Mouse (Mus musculus): ENCODE measurements around the gene Dnpep.

Dnpep gene

GRCm38 (mm10) chr1:75331271-75331670 lies 13.5 kb upstream of the Dnpep start:
- in situ Hi-C loops (cut with MboI, MseI), result no loop called here

GRCm38 (mm10) chr1:75327461-75327860 lies 9.7 kb upstream of the Dnpep start:
- in situ Hi-C loops (cut with MboI, MseI), result no loop called here

GRCm38 (mm10) chr1:75319166-75319565 lies 1.4 kb upstream of the Dnpep start:
- in situ Hi-C loops (cut with MboI, MseI), result loop anchor here (5.0 to 10.0 kb wide), 5 partner anchors 132 to 732 kb away; partner anchors contain the start of genes Bcs1l and Zfp142

GRCm38 (mm10) chr1:75318736-75319135 lies 946 bp upstream of the Dnpep start:
- in situ Hi-C loops (cut with MboI, MseI), result loop anchor here (5.0 to 10.0 kb wide), 5 partner anchors 131 to 731 kb away; partner anchors contain the start of genes Bcs1l and Zfp142

- in situ Hi-C loops (cut with MboI, MseI), result loop anchor here (5.0 to 10.0 kb wide), 5 partner anchors 131 to 731 kb away; partner anchors contain the start of genes Bcs1l and Zfp142
Measured at GRCm38 (mm10) chr1:75318301-75318700, 511 bp upstream of the Dnpep start.

GRCm38 (mm10) chr1:75316861-75317240 lies 939 bp downstream of the Dnpep start:
- in situ Hi-C loops (cut with MboI, MseI), result loop anchor here (5.0 to 10.0 kb wide), 5 partner anchors 130 to 730 kb away; partner anchors contain the start of genes Bcs1l and Zfp142

GRCm38 (mm10) chr1:75315456-75316365 lies 2.1 kb downstream of the Dnpep start:
- in situ Hi-C loops (cut with MboI, MseI), result loop anchor here (5.0 to 10.0 kb wide), 5 partner anchors 128 to 728 kb away; partner anchors contain the start of genes Bcs1l and Zfp142

- in situ Hi-C loops (cut with MboI, MseI), result loop anchor here (5.0 to 10.0 kb wide), 5 partner anchors 128 to 728 kb away; partner anchors contain the start of genes Bcs1l and Zfp142
Measured at GRCm38 (mm10) chr1:75315011-75315410, 2.8 kb downstream of the Dnpep start.

- in situ Hi-C loops (cut with MboI, MseI), result loop anchor here (5.0 to 10.0 kb wide), 2 partner anchors 74 to 257 kb away; partner anchors contain the start of gene Dnajb2
Measured at GRCm38 (mm10) chr1:75311694-75312093, 6.1 kb downstream of the Dnpep start.

GRCm38 (mm10) chr1:75304662-75305061 lies 13.1 kb downstream of the Dnpep start:
- in situ Hi-C loops (cut with MboI, MseI), result no loop called here

GRCm38 (mm10) chr1:75294294-75294693 lies 23.5 kb downstream of the Dnpep start:
- in situ Hi-C loops (cut with MboI, MseI), result no loop called here

GRCm38 (mm10) chr1:75293331-75293701 lies 24.5 kb downstream of the Dnpep start:
- in situ Hi-C loops (cut with MboI, MseI), result no loop called here

- in situ Hi-C loops (cut with MboI, MseI), result no loop called here
Measured at GRCm38 (mm10) chr1:75292476-75293330, 25.1 kb downstream of the Dnpep start.

- in situ Hi-C loops (cut with MboI, MseI), result no loop called here
Measured at GRCm38 (mm10) chr1:75291321-75291720, 26.5 kb downstream of the Dnpep start.

- in situ Hi-C loops (cut with MboI, MseI), result no loop called here
Measured at GRCm38 (mm10) chr1:75290582-75290981, 27.2 kb downstream of the Dnpep start.

GRCm38 (mm10) chr1:75289888-75290431 lies 27.8 kb downstream of the Dnpep start:
- in situ Hi-C loops (cut with MboI, MseI), result no loop called here

GRCm38 (mm10) chr1:75289376-75289775 lies 28.4 kb downstream of the Dnpep start:
- in situ Hi-C loops (cut with MboI, MseI), result no loop called here

GRCm38 (mm10) chr1:75284911-75285310 lies 32.9 kb downstream of the Dnpep start:
- in situ Hi-C loops (cut with MboI, MseI), result no loop called here

- in situ Hi-C loops (cut with MboI, MseI), result no loop called here
Measured at GRCm38 (mm10) chr1:75283017-75283416, 34.8 kb downstream of the Dnpep start.

GRCm38 (mm10) chr1:75278228-75278627 lies 39.6 kb downstream of the Dnpep start, which contains the start of gene Resp18:
Resp18 (minus strand) TSS chr1:75278415.
- in situ Hi-C loops (cut with MboI, MseI), result loop anchor here (10.0 kb wide), 2 partner anchors 243 to 323 kb away; partner anchors contain the start of gene Ihh
